Mouse (Mus musculus): Measurements from ENCODE around the gene Atg4c. TPM values are rescaled to one million over a fixed set of nuclear protein-coding genes. Genes with fewer than 3 reads are reported as not detected.

Gene Atg4c
- total and polyA plus RNA-seq, 3 experiments, result not detected

- no peak for DNase-seq (ENCODE audit: extremely low read depth)
- H3K9me3 ChIP-seq (replicated peaks; ENCODE audit: low read length), result peaks cover 45% of the 10 kb centered on the region
- no peaks in the 10 kb centered on the region for H3K4me1 ChIP-seq (ENCODE audit: control insufficient read depth in 1 of 2, insufficient read depth in 2 of 2)
- dilution Hi-C loops (cut with MboI; ENCODE audit: extremely low pct_ligation_motif_present, extremely low pct_unique_long_range_greater_than_20kb, low sequenced_read_pairs), result no loop called here
- H3K27ac ChIP-seq (ENCODE audit: insufficient read depth, low read depth), result no peak overlapping the region
- H3K9ac ChIP-seq (ENCODE audit: insufficient read depth, low read depth), result no peak overlapping the region
- no peaks in the 10 kb centered on the region for H3K27me3 ChIP-seq (replicated peaks)
- no peaks in the 10 kb centered on the region for H3K36me3 ChIP-seq (replicated peaks in 1 of 2; ENCODE audit: control insufficient read depth in 1 of 2, insufficient read depth in 1 of 2, low read length in 1 of 2)
- no peak for TF ChIP-seq JUND (conservative IDR thresholded peaks at IDR 0.05; ENCODE audit: low read depth, low read length)
- no peak for TF ChIP-seq E2F4 (IDR thresholded peaks at IDR 0.05; ENCODE audit: insufficient replicate concordance, low read depth, low read length)
- TF ChIP-seq IRF4 (IDR thresholded peaks at IDR 0.05; ENCODE audit: low read depth, low read length), result no peak
- TF ChIP-seq HCFC1 (IDR thresholded peaks at IDR 0.05; ENCODE audit: low read depth, low read length), result no peak
- TF ChIP-seq NRF1 (IDR thresholded peaks at IDR 0.05; ENCODE audit: low read depth, low read length), result no peak
- no peak for TF ChIP-seq MAZ (IDR thresholded peaks at IDR 0.05; ENCODE audit: low read depth, low read length)
- no peak for TF ChIP-seq MAX (IDR thresholded peaks at IDR 0.05; ENCODE audit: low read length)
- TF ChIP-seq MYC (IDR thresholded peaks at IDR 0.05; ENCODE audit: low read depth, low read length), result no peak
- TF ChIP-seq KAT2A (IDR thresholded peaks at IDR 0.05; ENCODE audit: insufficient replicate concordance, low read length), result no peak
- TF ChIP-seq POLR2AphosphoS2 (IDR thresholded peaks at IDR 0.05; ENCODE audit: low read depth, low read length), result no peak
- TF ChIP-seq ZC3H11A (IDR thresholded peaks at IDR 0.05; ENCODE audit: low read depth, low read length), result no peak
- TF ChIP-seq TCF12 (IDR thresholded peaks at IDR 0.05; ENCODE audit: low read depth, low read length), result no peak
- no peak for TF ChIP-seq RAD21 (IDR thresholded peaks at IDR 0.05; ENCODE audit: low read depth, low read length)
- no peak for TF ChIP-seq GABPA (IDR thresholded peaks at IDR 0.05; ENCODE audit: insufficient replicate concordance, low read depth, low read length)
- H3K79me2 ChIP-seq (replicated peaks; ENCODE audit: control insufficient read depth, extremely low read depth, insufficient read depth, poor library complexity, severe bottlenecking), result no peaks in the 10 kb centered on the region
- no peak overlapping the region for H3K4me2 ChIP-seq (ENCODE audit: insufficient read depth, low read depth, poor library complexity, severe bottlenecking)
- in situ Hi-C loops (cut with MboI; ENCODE audit: low pct_ligation_motif_present, low pct_unique_long_range_greater_than_20kb, low sequenced_read_pairs), result no loop called here
- no peak overlapping the region for H3K4me3 ChIP-seq (replicated peaks in 1 of 3; ENCODE audit: low read depth in 2 of 3, low read length in 2 of 3, poor library complexity in 1 of 3)
These were observed 520 bp upstream of the Atg4c start for GRCm38 (mm10) chr4:99193214-99193613.

- Histone ChIP-seq H3K4me2 (ENCODE audit: insufficient read depth, low read depth, poor library complexity, severe bottlenecking) (no peak overlapping the region), H3K4me3 (replicated peaks in 1 of 3; ENCODE audit: low read depth in 2 of 3, low read length in 2 of 3, poor library complexity in 1 of 3) (no peak overlapping the region), H3K27me3 (replicated peaks) (no peaks in the 10 kb centered on the region), H3K36me3 (replicated peaks in 1 of 2; ENCODE audit: control insufficient read depth in 1 of 2, insufficient read depth in 1 of 2, low read length in 1 of 2) (no peaks in the 10 kb centered on the region), H3K9ac (ENCODE audit: insufficient read depth, low read depth) (no peak overlapping the region), H3K9me3 (replicated peaks; ENCODE audit: low read length) (peaks cover 48% of the 10 kb centered on the region), H3K79me2 (replicated peaks; ENCODE audit: control insufficient read depth, extremely low read depth, insufficient read depth, poor library complexity, severe bottlenecking) (no peaks in the 10 kb centered on the region), H3K4me1 (ENCODE audit: control insufficient read depth in 1 of 2, insufficient read depth in 2 of 2) (no peaks in the 10 kb centered on the region), H3K27ac (ENCODE audit: insufficient read depth, low read depth) (no peak overlapping the region)
- TF ChIP-seq PAX5 (IDR thresholded peaks at IDR 0.05; ENCODE audit: low read length), result no peak
- TF ChIP-seq ZC3H11A (IDR thresholded peaks at IDR 0.05; ENCODE audit: low read depth, low read length), result no peak
- no peak for TF ChIP-seq IRF4 (IDR thresholded peaks at IDR 0.05; ENCODE audit: low read depth, low read length)
- no peak for TF ChIP-seq CHD1 (IDR thresholded peaks at IDR 0.05; ENCODE audit: low read depth, low read length)
- TF ChIP-seq NELFE (IDR thresholded peaks at IDR 0.05; ENCODE audit: low read depth, low read length), result no peak
- no peak for TF ChIP-seq SIN3A (IDR thresholded peaks at IDR 0.05; ENCODE audit: low read length)
- no peak for TF ChIP-seq RAD21 (IDR thresholded peaks at IDR 0.05; ENCODE audit: low read depth, low read length)
- TF ChIP-seq NRF1 (IDR thresholded peaks at IDR 0.05; ENCODE audit: low read depth, low read length), result no peak
- TF ChIP-seq ZKSCAN1 (IDR thresholded peaks at IDR 0.05; ENCODE audit: borderline replicate concordance, low read depth, low read length), result no peak
- TF ChIP-seq TBP (conservative IDR thresholded peaks at IDR 0.05; ENCODE audit: low read depth, low read length), result no peak
- no peak for DNase-seq (ENCODE audit: extremely low read depth)
- in situ Hi-C loops (cut with MboI; ENCODE audit: low pct_ligation_motif_present, low pct_unique_long_range_greater_than_20kb, low sequenced_read_pairs) (no loop called here), dilution Hi-C loops (cut with MboI; ENCODE audit: extremely low pct_ligation_motif_present, extremely low pct_unique_long_range_greater_than_20kb, low sequenced_read_pairs) (no loop called here)
These were observed 1.1 kb downstream of the Atg4c start for GRCm38 (mm10) chr4:99194826-99195225.
